Mouse (Mus musculus) hindbrain, embryonic 13.5 days (tissue): ENCODE results near the gene Morn5. TPM values are rescaled to one million over a fixed set of nuclear protein-coding genes. Genes with fewer than 3 reads are reported as not detected.

ENCODE experiments used
- ATAC-seq: fragments of 200-750 bp; cut with Nextera tagmentation; 2 replicates; pipeline ENCODE4 v1.8.0; 2017; ENCODE audit warnings: moderate TSS enrichment; ENCODE audit not compliant: low FRiP score
- H3K27ac ChIP-seq: fragments of 300-500 bp; sonication (generic); 2 replicates; pipeline ENCODE4 v1.5.1; 2015; ENCODE audit warnings: inconsistent platforms, mild to moderate bottlenecking, moderate library complexity
- H3K27me3 ChIP-seq: fragments of 300-500 bp; sonication (generic); 2 replicates; pipeline ENCODE4 v1.6.1; 2015; ENCODE audit warnings: mild to moderate bottlenecking, inconsistent platforms
- H3K36me3 ChIP-seq: fragments of 300-500 bp; sonication (generic); 2 replicates; pipeline ENCODE4 v1.6.1; 2015; ENCODE audit warnings: mild to moderate bottlenecking, inconsistent platforms
- H3K4me1 ChIP-seq: fragments of 300-500 bp; sonication (generic); replicated peaks from 2 replicates; pipeline ENCODE4 v1.6.1; 2015; ENCODE audit warnings: inconsistent platforms
- H3K4me2 ChIP-seq: fragments of 300-500 bp; sonication (generic); 2 replicates; pipeline ENCODE4 v1.6.1; 2015; ENCODE audit warnings: inconsistent platforms, mild to moderate bottlenecking, moderate library complexity
- H3K4me3 ChIP-seq: fragments of 300-500 bp; sonication (generic); 2 replicates; pipeline ENCODE4 v1.5.1; 2015; ENCODE audit warnings: mild to moderate bottlenecking, inconsistent platforms
- H3K9ac ChIP-seq: fragments of 300-500 bp; sonication (generic); 2 replicates; pipeline ENCODE4 v1.6.1; 2015; ENCODE audit warnings: mild to moderate bottlenecking, inconsistent platforms
- H3K9me3 ChIP-seq: fragments of 300-500 bp; sonication (generic); 2 replicates; pipeline ENCODE4 v1.6.1; 2016; ENCODE audit warnings: inconsistent platforms
- WGBS: fragments of 180-500 bp; shearing (Covaris S2); methylation state at CpG from one replicate; pipeline ENCODE4 v1.1.7; 2015; 5-methylcytosine and 5-hydroxymethylcytosine counted together
- polyA plus RNA-seq: library from polyadenylated mRNA; unstranded; fragments of >200 nt; fragmentation: Nextera tagmentation; extraction: Ambion mirVana; gene quantifications from 2 replicates; pipeline ENCODE4 v1.2.1, GENCODE M21; 2015

Gene Morn5
- polyA plus RNA-seq, 1 experiment from 2014 or later, result 5.7 TPM

- 89% methylated on average over 4 of the region's 4 CpGs for WGBS
- ATAC-seq, result no peak
- peaks cover 85% of the 10 kb centered on the region for H3K36me3 ChIP-seq
Observed at GRCm38 (mm10) chr2:36127973-36128372, 78.7 kb downstream of the Morn5 start.

GRCm38 (mm10) chr2:36129051-36129450 is 79.8 kb downstream of the Morn5 start:
- H3K36me3 ChIP-seq, result peaks cover 85% of the 10 kb centered on the region
- H3K9me3 ChIP-seq, result no peaks in the 10 kb centered on the region

More at GRCm38 (mm10) chr2:36127973-36128372, 78.7 kb downstream of the Morn5 start:
- no peak overlapping the region for H3K4me3 ChIP-seq
- H3K27me3 ChIP-seq, result no peaks in the 10 kb centered on the region
- no peak overlapping the region for H3K4me2 ChIP-seq
- H3K27ac ChIP-seq, result no peak overlapping the region
- no peaks in the 10 kb centered on the region for H3K9me3 ChIP-seq
- H3K4me1 ChIP-seq, result no peaks in the 10 kb centered on the region
- H3K9ac ChIP-seq, result no peak overlapping the region

More at GRCm38 (mm10) chr2:36129051-36129450, 79.8 kb downstream of the Morn5 start:
- H3K4me3 ChIP-seq, result no peak overlapping the region
- no peaks in the 10 kb centered on the region for H3K4me1 ChIP-seq
- H3K27me3 ChIP-seq, result no peaks in the 10 kb centered on the region
- ATAC-seq, result no peak
- no peak overlapping the region for H3K27ac ChIP-seq
- H3K9ac ChIP-seq, result no peak overlapping the region
- no peak overlapping the region for H3K4me2 ChIP-seq
- WGBS, result 89% methylated on average over 3 of the region's 3 CpGs

Other genes starting within 250 kb of the Morn5 start
- 4.1 and 4.3 TPM in 2 replicates for gene Ttll11, start 69.5 kb upstream of the Morn5 start, polyA plus RNA-seq
- gene Ndufa8, start 52 bp upstream of the Morn5 start, polyA plus RNA-seq, result 261 and 262 TPM in 2 replicates
- gene Lhx6, start 56.0 kb downstream of the Morn5 start, polyA plus RNA-seq, result 0.73 and 0.78 TPM in 2 replicates
- gene Mrrf, start 86.9 kb downstream of the Morn5 start, polyA plus RNA-seq, result 23.8 and 27.2 TPM in 2 replicates
- gene Rbm18, start 87.3 kb downstream of the Morn5 start, polyA plus RNA-seq, result 142 and 148 TPM in 2 replicates
- 5.1 and 5.2 TPM in 2 replicates for gene Ptgs1, start 181.0 kb downstream of the Morn5 start, polyA plus RNA-seq